Mouse (Mus musculus): ENCODE measurements at regions not wholly inside any gene's neighbourhood (a gene's known extent, or its start where the extent isn't known, plus 50 kb on each side); places are given as distances from the start of the nearest gene placed in this dataset.

DNA sequence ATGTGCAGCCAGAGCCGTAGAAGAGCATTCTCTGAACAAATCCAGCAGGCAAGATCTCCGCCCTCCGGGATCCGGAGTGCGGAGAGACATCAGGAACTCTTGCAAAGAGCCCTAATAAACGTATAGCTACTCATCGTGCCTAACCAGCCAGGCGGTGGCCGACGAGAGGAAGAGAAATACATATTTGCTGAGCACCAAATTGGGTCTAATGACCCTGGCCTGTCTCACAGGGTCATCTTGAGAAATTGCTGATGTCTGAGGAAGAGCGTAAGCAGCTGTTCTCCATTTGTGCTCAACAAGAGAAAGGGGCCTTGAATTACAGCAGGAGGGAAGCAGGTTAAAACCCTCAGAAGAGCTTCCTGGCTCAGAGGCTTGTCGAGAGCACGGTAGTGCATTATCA, 92.8 kb upstream of the Zfp703 start:
- DNase-seq (ENCODE audit: low spot score) = no peak

- DNase-seq (ENCODE audit: low spot score) = no peak
Observed at GRCm38 (mm10) chr8:26885365-26885764, 91.8 kb upstream of the Zfp703 start.

- no peak for DNase-seq (ENCODE audit: low spot score)
Observed at GRCm38 (mm10) chr8:26886783-26887486, 90.2 kb upstream of the Zfp703 start.

DNA sequence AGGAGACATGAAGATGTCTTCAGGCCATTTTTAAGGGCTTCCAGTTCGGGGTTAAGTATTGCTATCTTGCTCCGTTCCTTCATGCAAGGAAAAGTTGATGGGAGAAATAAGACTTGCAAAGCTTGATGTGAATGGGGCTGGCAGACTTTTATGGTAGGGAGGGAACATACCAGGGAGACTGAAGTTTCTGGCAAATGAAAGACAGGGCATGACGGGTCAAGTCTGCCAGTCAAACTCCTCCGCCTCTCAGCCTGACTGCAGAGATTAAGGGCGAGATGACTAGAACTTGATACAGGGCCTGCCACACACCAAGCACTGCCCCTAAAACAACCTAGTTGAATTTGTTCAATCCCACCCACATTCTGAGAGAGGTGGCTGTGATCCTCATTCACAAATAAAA, 89.6 kb upstream of the Zfp703 start:
- peak; percentile 70 for DNase-seq (ENCODE audit: low spot score)

GRCm38 (mm10) chr8:26888050-26888449, 89.1 kb upstream of the Zfp703 start:
- DNase-seq (ENCODE audit: low spot score) = no peak

DNA sequence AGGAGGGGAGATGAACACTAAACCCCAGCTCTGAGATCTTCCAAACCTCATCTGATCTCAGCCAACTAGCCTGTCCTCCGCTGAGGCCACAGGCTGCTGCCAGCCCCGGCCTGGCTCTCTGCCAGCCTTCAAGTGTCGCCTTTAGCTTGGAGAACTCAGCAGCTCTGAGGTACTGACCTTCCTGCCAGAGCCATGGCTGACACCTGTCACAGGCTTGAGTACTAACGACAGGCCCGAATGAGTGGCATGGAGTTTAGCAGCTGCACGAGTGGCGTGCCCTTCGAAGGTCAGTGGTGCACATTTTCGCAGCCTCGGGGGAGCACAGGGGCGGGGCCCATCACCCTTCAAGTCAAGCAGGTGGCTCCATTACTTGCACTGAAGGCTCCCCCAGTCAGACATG, 85.2 kb upstream of the Zfp703 start:
- peak; percentile 83 for DNase-seq (ENCODE audit: low spot score)

GRCm38 (mm10) chr8:26892380-26892779, 84.7 kb upstream of the Zfp703 start:
- no peak for DNase-seq (ENCODE audit: low spot score)

- no peak for DNase-seq (ENCODE audit: low spot score)
Observed at GRCm38 (mm10) chr8:26895867-26896266, 81.3 kb upstream of the Zfp703 start.

DNA sequence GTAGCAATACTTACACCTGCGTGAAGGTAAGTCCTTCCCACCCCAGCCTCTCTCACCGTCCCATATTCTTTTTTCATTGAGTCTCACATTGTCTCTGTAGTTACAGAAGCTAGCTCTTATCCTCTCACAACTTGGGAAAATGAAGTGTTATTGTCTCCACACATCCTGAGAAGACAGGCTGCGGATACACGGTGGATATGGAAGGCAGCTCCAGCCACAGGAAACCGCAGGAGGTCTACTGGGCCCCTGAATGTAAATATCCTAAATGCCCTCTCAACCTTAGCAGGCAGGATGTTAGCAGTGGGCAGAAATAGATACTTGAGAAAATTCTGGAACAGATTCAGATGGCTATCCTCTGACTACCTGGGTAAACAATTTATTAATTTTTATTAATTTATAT, 73.8 kb upstream of the Zfp703 start:
- DNase-seq (ENCODE audit: low spot score) = no peak

DNA sequence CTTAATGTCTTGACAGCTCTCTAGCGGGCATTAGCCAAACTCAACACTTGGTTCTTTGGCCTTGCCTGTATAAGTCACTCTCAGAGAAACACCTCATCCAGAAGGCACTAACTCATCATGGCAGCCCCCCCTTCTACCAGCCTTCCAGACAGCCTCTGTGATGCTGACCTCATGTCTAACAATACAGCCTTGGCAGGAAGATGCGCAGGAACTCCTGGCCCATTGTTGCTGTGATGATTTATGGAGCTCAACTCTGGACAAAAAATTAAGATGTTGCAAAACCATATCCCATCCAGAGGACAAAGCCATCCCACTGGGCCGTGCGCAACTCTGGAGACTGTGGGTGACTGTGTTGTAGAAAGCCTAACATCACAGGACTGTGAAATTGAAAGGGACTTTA, 70.9 kb upstream of the Zfp703 start:
- peak; percentile 32 for DNase-seq (ENCODE audit: low spot score)

- peak; percentile 42 for DNase-seq (ENCODE audit: low spot score)
Observed at GRCm38 (mm10) chr8:26907347-26908170, 69.6 kb upstream of the Zfp703 start.

GRCm38 (mm10) chr8:26910186-26910585, 66.9 kb upstream of the Zfp703 start:
- DNase-seq (ENCODE audit: low spot score) = no peak

GRCm38 (mm10) chr8:26913562-26914529, 63.3 kb upstream of the Zfp703 start:
- peak; percentile 51 for DNase-seq (ENCODE audit: low spot score)

DNA sequence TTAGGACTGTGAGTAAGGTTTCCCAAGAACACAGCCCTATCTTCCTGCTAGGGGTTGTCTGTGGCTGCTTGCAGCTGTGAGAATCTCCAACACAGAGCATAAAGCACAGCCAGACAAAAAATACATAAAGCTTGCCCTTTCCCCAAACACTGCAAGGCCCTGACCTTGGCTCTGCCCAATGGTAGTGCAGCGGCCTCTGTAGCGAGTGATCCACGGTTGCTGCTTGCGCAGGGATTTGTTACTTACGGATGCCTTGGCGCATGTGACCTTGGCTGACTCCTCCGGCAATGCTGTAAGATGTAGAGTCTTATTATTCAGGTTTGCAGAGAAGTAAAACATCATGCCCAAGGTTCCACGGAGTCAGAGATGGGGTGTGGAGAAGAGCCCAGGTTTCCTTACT, 61.4 kb upstream of the Zfp703 start:
- DNase-seq (ENCODE audit: low spot score) = no peak

- DNase-seq (ENCODE audit: low spot score) = no peak
Observed at GRCm38 (mm10) chr8:26921531-26922177, 55.5 kb upstream of the Zfp703 start.

GRCm38 (mm10) chr8:26922178-26922540, 55.0 kb upstream of the Zfp703 start:
- DNase-seq (ENCODE audit: low spot score) = no peak

GRCm38 (mm10) chr8:26923166-26923565, 54.0 kb upstream of the Zfp703 start:
- no peak for DNase-seq (ENCODE audit: low spot score)

Data from adipocyte (in vitro differentiated cells).